Mouse (Mus musculus): ENCODE measurements around the gene Prss36.

DNA sequence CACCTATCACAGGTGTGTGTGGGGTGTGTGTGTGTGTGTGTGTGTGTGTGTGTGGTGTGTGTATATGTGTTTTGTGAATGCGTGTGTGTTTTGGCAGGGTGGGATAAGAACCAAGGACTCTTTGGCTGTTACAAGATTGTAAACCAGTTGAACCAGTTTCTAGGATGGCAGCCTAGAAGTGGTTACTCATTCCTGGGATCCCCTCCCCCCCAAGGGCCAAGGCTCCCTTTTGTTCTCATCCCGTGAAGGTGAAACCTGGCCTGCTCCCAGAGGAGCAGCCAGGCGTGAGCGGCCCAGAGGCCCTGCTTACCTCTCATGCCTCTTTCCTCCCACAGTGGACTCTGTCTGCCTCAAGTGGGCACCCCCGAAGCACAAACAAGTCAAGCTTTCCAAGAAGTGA is 21.3 kb downstream of the Prss36 start:
- TF ChIP-seq USF1 (IDR thresholded peaks at IDR 0.05; ENCODE audit: low read depth, low read length) (no peak), POLR2A (IDR thresholded peaks at IDR 0.05; ENCODE audit: control insufficient read depth in 1 of 2, insufficient read depth in 1 of 2, low read depth in 1 of 2, low read length in 2 of 2, poor library complexity in 1 of 2) (no peak), CTCF (IDR thresholded peaks at IDR 0.05 in 2 of 3, conservative IDR thresholded peaks at IDR 0.05 in 1 of 3; ENCODE audit: control insufficient read depth in 1 of 3, insufficient read depth in 1 of 3, low read depth in 2 of 3, low read length in 3 of 3, poor library complexity in 1 of 3, severe bottlenecking in 1 of 3) (no peak), GABPA (IDR thresholded peaks at IDR 0.05; ENCODE audit: low read depth, low read length) (no peak)

Measured in MEL (cell line).